Mouse (Mus musculus): Measurements from ENCODE around the gene Gm36210.

GRCm38 (mm10) chr7:4898851-4899648, 7.3 kb downstream of the Gm36210 start:
- no peak for TF ChIP-seq CTCF (IDR thresholded peaks at IDR 0.05; ENCODE audit: low read depth)
- no peak for TF ChIP-seq EP300 (IDR thresholded peaks at IDR 0.05; ENCODE audit: low read depth)
